Mouse (Mus musculus): ENCODE measurements around the gene Gal3st2b. TPM values are rescaled to one million over a fixed set of nuclear protein-coding genes. Genes with fewer than 3 reads are reported as not detected.
"Not testable (repeated sequence)": the region's sequence is repeated elsewhere in the genome, so short reads cannot be mapped to it uniquely, and the experiment has no call there.

Gal3st2b gene
- polyA plus RNA-seq, 1 experiment from 2014 or later: 0.16 TPM

DNA sequence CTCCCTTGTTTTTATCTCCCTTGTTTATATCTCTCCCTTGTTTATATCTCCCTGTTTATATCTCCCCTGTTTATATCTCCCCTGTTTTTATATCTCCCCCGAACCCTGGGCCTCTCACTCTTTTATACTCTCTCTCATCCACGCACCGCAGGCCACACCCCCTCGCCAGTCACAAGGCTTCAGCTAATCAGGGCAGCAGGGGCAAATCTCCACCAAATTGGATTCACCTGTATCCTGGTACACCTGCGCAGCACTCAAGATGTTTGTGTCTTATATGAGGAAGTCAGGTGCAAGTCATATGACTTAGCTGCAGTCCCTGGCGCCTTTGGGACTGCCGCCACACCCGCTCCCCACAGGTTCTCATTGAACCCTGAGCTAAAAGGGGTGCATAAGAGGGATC, 72.1 kb downstream of the Gal3st2b start, which contains the start of gene Gal3st2c:
TSS of gene Gal3st2c (plus strand) at position 301 of the 400 bp plus-strand sequence.
- not testable (repeated sequence) for H3K4me2 ChIP-seq (replicated peaks)
- 84% methylated on average over 8 of the region's 8 CpGs for WGBS

GRCm38 (mm10) chr1:93991068-93991467, 73.0 kb downstream of the Gal3st2b start:
- H3K4me1 ChIP-seq (replicated peaks); H3K27ac ChIP-seq; H3K4me3 ChIP-seq (replicated peaks); H3K4me2 ChIP-seq (replicated peaks); H3K27me3 ChIP-seq (replicated peaks); H3K9ac ChIP-seq; H3K36me3 ChIP-seq; H3K9me3 ChIP-seq; ATAC-seq: not testable (repeated sequence)
- WGBS: 65% methylated on average over 2 of the region's 2 CpGs

More for the DNA sequence above, 72.1 kb downstream of the Gal3st2b start, which contains the start of gene Gal3st2c:
- H3K9ac ChIP-seq; H3K4me1 ChIP-seq (replicated peaks); H3K27me3 ChIP-seq (replicated peaks); ATAC-seq; H3K9me3 ChIP-seq; H3K27ac ChIP-seq; H3K36me3 ChIP-seq; H3K4me3 ChIP-seq (replicated peaks): not testable (repeated sequence)

DNA sequence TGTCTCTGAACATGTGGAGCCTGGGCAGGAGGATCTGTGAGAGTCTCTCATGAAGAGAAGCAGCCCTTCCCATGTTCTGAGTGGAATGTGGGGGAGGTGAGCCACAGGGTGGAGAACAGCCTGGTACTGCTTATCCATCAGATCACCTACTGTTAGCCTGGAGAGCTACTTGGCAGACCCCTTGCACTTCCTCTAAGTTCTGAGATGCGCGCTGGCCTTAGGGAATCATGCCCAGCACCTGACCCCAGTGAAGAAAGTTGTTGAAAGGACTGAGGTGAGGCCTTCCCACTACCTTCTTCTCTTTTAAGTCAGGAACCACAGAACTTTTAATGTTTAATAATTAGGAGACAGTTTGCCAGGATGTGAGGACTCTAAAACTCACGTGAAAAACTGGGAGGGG, 73.4 kb downstream of the Gal3st2b start:
- not testable (repeated sequence) for H3K9me3 ChIP-seq; ATAC-seq; H3K27me3 ChIP-seq (replicated peaks); H3K4me2 ChIP-seq (replicated peaks); H3K4me1 ChIP-seq (replicated peaks); H3K27ac ChIP-seq; H3K36me3 ChIP-seq; H3K4me3 ChIP-seq (replicated peaks); H3K9ac ChIP-seq
- WGBS: 85% methylated on average over 3 of the region's 3 CpGs

Other genes with a start within 250 kb of the Gal3st2b start
- 48.3 and 54.9 TPM in 2 replicates for gene Bok, start 232.7 kb upstream of the Gal3st2b start, polyA plus RNA-seq (2015; fragmentation: Nextera tagmentation; extraction: Ambion mirVana)
- gene Atg4b, start 166.8 kb upstream of the Gal3st2b start, polyA plus RNA-seq (2015; fragmentation: Nextera tagmentation; extraction: Ambion mirVana): 69.4 and 79.8 TPM in 2 replicates
- gene Thap4, start 163.4 kb upstream of the Gal3st2b start, polyA plus RNA-seq (2015; fragmentation: Nextera tagmentation; extraction: Ambion mirVana): 70.0 and 70.9 TPM in 2 replicates
- 218 and 226 TPM in 2 replicates for gene Dtymk, start 116.4 kb upstream of the Gal3st2b start, polyA plus RNA-seq (2015; fragmentation: Nextera tagmentation; extraction: Ambion mirVana)
- gene Ing5, start 114.3 kb upstream of the Gal3st2b start, polyA plus RNA-seq (2015; fragmentation: Nextera tagmentation; extraction: Ambion mirVana): 16.8 and 17.6 TPM in 2 replicates
- 14.0 and 14.1 TPM in 2 replicates for gene D2hgdh, start 93.4 kb upstream of the Gal3st2b start, polyA plus RNA-seq (2015; fragmentation: Nextera tagmentation; extraction: Ambion mirVana)
- gene Gal3st2, start 57.0 kb upstream of the Gal3st2b start, polyA plus RNA-seq (2015; fragmentation: Nextera tagmentation; extraction: Ambion mirVana): 0.05 and 0.44 TPM in 2 replicates
- gene Gal3st2c, start 72.2 kb downstream of the Gal3st2b start, polyA plus RNA-seq (2015; fragmentation: Nextera tagmentation; extraction: Ambion mirVana): 0.03 and 0.04 TPM in 2 replicates
- gene Neu4, start 102.1 kb downstream of the Gal3st2b start, polyA plus RNA-seq (2015; fragmentation: Nextera tagmentation; extraction: Ambion mirVana): not detected in 2 replicates
- gene Pdcd1, start 134.2 kb downstream of the Gal3st2b start, polyA plus RNA-seq (2015; fragmentation: Nextera tagmentation; extraction: Ambion mirVana): 0.57 and 0.72 TPM in 2 replicates

Data from intestine, embryonic 15.5 days (tissue).